ENCODE assay signal across 16 mouse cellular contexts in genomic region chr9:85497348-85497747, GRCm38 (mm10).
DNase-seq lines count a peak whose midpoint lies in the region; ATAC-seq and TF ChIP-seq lines count a peak whose summit lies in the region.
"Had no signal": no experiment of that assay in that cellular context is flagged by ENCODE, and none has a peak within 500 bp of the region (broad histone marks: within the 10 kb centered on the region; RNA-seq: fewer than 3 reads in every experiment).

No protein-coding gene starts in this region.

- no peak overlapping the region for H3K4me2 ChIP-seq in embryonic facial prominence, embryonic 11.5 days (ENCODE audit: low read depth, low read length)
- H3K4me2 ChIP-seq in embryonic facial prominence, embryonic 14.5 days (ENCODE audit: low read depth, low read length) = no peak overlapping the region
- H3K4me2 ChIP-seq in hindbrain, embryonic 11.5 days (replicated peaks; ENCODE audit: low read depth, low read length) = no peak overlapping the region
- no peak overlapping the region for H3K4me2 ChIP-seq in midbrain, embryonic 14.5 days (ENCODE audit: low read length)
- H3K4me2 ChIP-seq: embryonic facial prominence, embryonic 12.5 days; heart, embryonic 15.5 days; liver, embryonic 13.5 days; neural tube, embryonic 13.5 days had no signal

- peak; percentile 64; the same call in 1 of the 2 replicates for ATAC-seq in embryonic facial prominence, embryonic 11.5 days (replicated peaks; ENCODE audit: insufficient number of reproducible peaks, low FRiP score, low TSS enrichment, low read depth)
- peak; percentile 52; the same call in 1 of the 2 replicates for ATAC-seq in embryonic facial prominence, embryonic 14.5 days (ENCODE audit: low read depth)
- ATAC-seq in hindbrain, embryonic 11.5 days (ENCODE audit: low FRiP score) = peak; percentile 82
- ATAC-seq in midbrain, embryonic 14.5 days (ENCODE audit: low FRiP score, low TSS enrichment) = peak; percentile 59; the same call in 1 of the 2 replicates
- ATAC-seq: lung, postnatal 0 days had no signal

- no peak overlapping the region for H3K27ac ChIP-seq in embryonic facial prominence, embryonic 11.5 days (replicated peaks; ENCODE audit: low read depth, low read length)
- H3K27ac ChIP-seq in embryonic facial prominence, embryonic 10.5 days (replicated peaks) = no peak overlapping the region
- no peak overlapping the region for H3K27ac ChIP-seq in embryonic facial prominence, embryonic 14.5 days (replicated peaks; ENCODE audit: low read depth, low read length)
- H3K27ac ChIP-seq in hindbrain, embryonic 11.5 days (ENCODE audit: low read depth, low read length) = no peak overlapping the region
- no peak overlapping the region for H3K27ac ChIP-seq in midbrain, embryonic 14.5 days (replicated peaks; ENCODE audit: low read depth, low read length)
- no peak overlapping the region for H3K27ac ChIP-seq in layer of hippocampus, adult 2 months
- H3K27ac ChIP-seq: embryonic facial prominence, embryonic 12.5 days; heart, embryonic 15.5 days; kidney, postnatal 0 days; liver, embryonic 13.5 days; neural tube, embryonic 13.5 days had no signal

- no peaks in the 10 kb centered on the region for H3K36me3 ChIP-seq in embryonic facial prominence, embryonic 11.5 days (replicated peaks; ENCODE audit: control insufficient read depth, insufficient read depth, low read depth, low read length)
- no peaks in the 10 kb centered on the region for H3K36me3 ChIP-seq in embryonic facial prominence, embryonic 10.5 days (replicated peaks)
- H3K36me3 ChIP-seq in embryonic facial prominence, embryonic 14.5 days (ENCODE audit: control insufficient read depth, insufficient read depth, low read length) = no peaks in the 10 kb centered on the region
- no peaks in the 10 kb centered on the region for H3K36me3 ChIP-seq in hindbrain, embryonic 11.5 days (ENCODE audit: control insufficient read depth, insufficient read depth, low read length)
- no peaks in the 10 kb centered on the region for H3K36me3 ChIP-seq in midbrain, embryonic 14.5 days (ENCODE audit: control insufficient read depth, insufficient read depth, low read length)
- H3K36me3 ChIP-seq: embryonic facial prominence, embryonic 12.5 days; heart, embryonic 15.5 days; liver, embryonic 13.5 days; neural tube, embryonic 13.5 days had no signal

- no peaks in the 10 kb centered on the region for H3K4me1 ChIP-seq in embryonic facial prominence, embryonic 11.5 days (ENCODE audit: control insufficient read depth, insufficient read depth, low read length)
- no peaks in the 10 kb centered on the region for H3K4me1 ChIP-seq in embryonic facial prominence, embryonic 10.5 days
- no peaks in the 10 kb centered on the region for H3K4me1 ChIP-seq in embryonic facial prominence, embryonic 14.5 days (ENCODE audit: control insufficient read depth, insufficient read depth, low read length)
- no peaks in the 10 kb centered on the region for H3K4me1 ChIP-seq in hindbrain, embryonic 11.5 days (replicated peaks; ENCODE audit: control insufficient read depth, insufficient read depth, low read length)
- no peaks in the 10 kb centered on the region; the same call in 1 of the 2 replicates for H3K4me1 ChIP-seq in midbrain, embryonic 14.5 days (ENCODE audit: control insufficient read depth, insufficient read depth, low read length)
- H3K4me1 ChIP-seq: embryonic facial prominence, embryonic 12.5 days; heart, embryonic 15.5 days; liver, embryonic 13.5 days had no signal

- no peak overlapping the region for H3K9ac ChIP-seq in embryonic facial prominence, embryonic 11.5 days (replicated peaks; ENCODE audit: low read length)
- no peak overlapping the region for H3K9ac ChIP-seq in embryonic facial prominence, embryonic 14.5 days (ENCODE audit: low read depth, low read length)
- H3K9ac ChIP-seq in hindbrain, embryonic 11.5 days (ENCODE audit: low read depth, low read length) = no peak overlapping the region
- H3K9ac ChIP-seq in midbrain, embryonic 14.5 days (replicated peaks; ENCODE audit: low read length) = no peak overlapping the region
- H3K9ac ChIP-seq: embryonic facial prominence, embryonic 12.5 days; heart, embryonic 15.5 days; liver, embryonic 13.5 days; neural tube, embryonic 13.5 days had no signal

- no peaks in the 10 kb centered on the region for H3K27me3 ChIP-seq in embryonic facial prominence, embryonic 11.5 days (ENCODE audit: control insufficient read depth, insufficient read depth, low read length)
- peaks cover 10% of the 10 kb centered on the region for H3K27me3 ChIP-seq in embryonic facial prominence, embryonic 10.5 days (replicated peaks; ENCODE audit: low read depth, poor library complexity, severe bottlenecking)
- no peaks in the 10 kb centered on the region for H3K27me3 ChIP-seq in embryonic facial prominence, embryonic 14.5 days (replicated peaks; ENCODE audit: control insufficient read depth, insufficient read depth, low read length)
- no peaks in the 10 kb centered on the region for H3K27me3 ChIP-seq in hindbrain, embryonic 11.5 days (ENCODE audit: control insufficient read depth, insufficient read depth, low read length)
- 0 out of 2 replicates have a peak, but pooled peaks cover 3% of the 10 kb centered on the region for H3K27me3 ChIP-seq in midbrain, embryonic 14.5 days (ENCODE audit: control insufficient read depth, insufficient read depth, low read length)
- H3K27me3 ChIP-seq: embryonic facial prominence, embryonic 12.5 days; heart, embryonic 15.5 days; liver, embryonic 13.5 days; neural tube, embryonic 13.5 days had no signal

- no peaks in the 10 kb centered on the region for H3K9me3 ChIP-seq in embryonic facial prominence, embryonic 11.5 days (replicated peaks; ENCODE audit: control insufficient read depth, low read length)
- H3K9me3 ChIP-seq in embryonic facial prominence, embryonic 10.5 days = no peaks in the 10 kb centered on the region
- H3K9me3 ChIP-seq in embryonic facial prominence, embryonic 14.5 days (ENCODE audit: control insufficient read depth, low read length) = no peaks in the 10 kb centered on the region
- no peaks in the 10 kb centered on the region for H3K9me3 ChIP-seq in hindbrain, embryonic 11.5 days (ENCODE audit: control insufficient read depth, low read length)
- H3K9me3 ChIP-seq in midbrain, embryonic 14.5 days (ENCODE audit: control insufficient read depth, low read length) = no peaks in the 10 kb centered on the region
- H3K9me3 ChIP-seq: embryonic facial prominence, embryonic 12.5 days; heart, embryonic 15.5 days; liver, embryonic 13.5 days; neural tube, embryonic 13.5 days had no signal

- no peak overlapping the region for H3K4me3 ChIP-seq in embryonic facial prominence, embryonic 11.5 days (ENCODE audit: low read depth, low read length)
- no peak overlapping the region for H3K4me3 ChIP-seq in embryonic facial prominence, embryonic 10.5 days
- H3K4me3 ChIP-seq in embryonic facial prominence, embryonic 14.5 days (ENCODE audit: low read depth, low read length) = no peak overlapping the region
- no peak overlapping the region for H3K4me3 ChIP-seq in hindbrain, embryonic 11.5 days (ENCODE audit: low read depth, low read length)
- no peak overlapping the region for H3K4me3 ChIP-seq in midbrain, embryonic 14.5 days (replicated peaks; ENCODE audit: low read depth, low read length)
- H3K4me3 ChIP-seq in layer of hippocampus, adult 2 months = no peak overlapping the region
- H3K4me3 ChIP-seq: embryonic facial prominence, embryonic 12.5 days; heart, embryonic 15.5 days; liver, embryonic 13.5 days; neural tube, embryonic 13.5 days had no signal

- no peak for DNase-seq in embryonic facial prominence, embryonic 11.5 days (ENCODE audit: low spot score)
- no peak for DNase-seq in embryonic facial prominence, embryonic 10.5 days (ENCODE audit: low spot score)
- peak; percentile 24 for DNase-seq in embryonic facial prominence, embryonic 14.5 days (ENCODE audit: low spot score)
- DNase-seq in hindbrain, embryonic 11.5 days (ENCODE audit: low spot score) = peak; percentile 15
- DNase-seq in midbrain, embryonic 14.5 days = peak; percentile 23
- DNase-seq in layer of hippocampus, adult 2 months (ENCODE audit: low spot score in 2 of 2) = no peak
- DNase-seq in urinary bladder, postnatal 25 days (ENCODE audit: low spot score) = no peak
- no peak for DNase-seq in natural killer cell, adult 2 months (ENCODE audit: low spot score in 2 of 2)
- DNase-seq: adrenal gland, postnatal 10 days; cerebellum, adult 2 months; liver, embryonic 13.5 days had no signal

- 88% methylated on average over 1 of the region's 1 CpGs for WGBS in embryonic facial prominence, embryonic 11.5 days
- WGBS in embryonic facial prominence, embryonic 10.5 days = 91% methylated on average over 1 of the region's 1 CpGs
- WGBS in embryonic facial prominence, embryonic 14.5 days = 77% methylated on average over 1 of the region's 1 CpGs
- WGBS in hindbrain, embryonic 11.5 days = 83% methylated on average over 1 of the region's 1 CpGs
- WGBS in midbrain, embryonic 14.5 days = 73% methylated on average over 1 of the region's 1 CpGs

- TF ChIP-seq CTCF in layer of hippocampus, adult 2 months (conservative IDR thresholded peaks at IDR 0.05) = no peak

Comparison
In these comparisons a context has a peak if more than half of its experiments do, and no peak if none do; other contexts are left out.
1. DNase-seq: peak in embryonic facial prominence, embryonic 14.5 days (single experiment), hindbrain, embryonic 11.5 days (single experiment) and midbrain, embryonic 14.5 days (single experiment); none in embryonic facial prominence, embryonic 11.5 days (single experiment), embryonic facial prominence, embryonic 10.5 days (single experiment), layer of hippocampus, adult 2 months (0 of 2), urinary bladder, postnatal 25 days (single experiment) and natural killer cell, adult 2 months (0 of 2).
2. Peak in every context shown above with its lines, with median percentiles within 50 percentile points of each other: ATAC-seq.